Mouse (Mus musculus): ENCODE results near the gene Ftsj1.

Gene Ftsj1

GRCm38 (mm10) chrX:8252334-8253285 lies at the start of gene Ftsj1:
Ftsj1 (minus strand) TSS chrX:8252406.
- ATAC-seq (ENCODE audit: low TSS enrichment) = peak; percentile 98

- no peak for ATAC-seq (ENCODE audit: low TSS enrichment)
These were observed 36.4 kb upstream of the Ftsj1 start for GRCm38 (mm10) chrX:8288621-8289020.

- ATAC-seq (ENCODE audit: low TSS enrichment) = no peak
These were observed 21.9 kb upstream of the Ftsj1 start for GRCm38 (mm10) chrX:8274056-8274455.

- no peak for ATAC-seq (ENCODE audit: low TSS enrichment)
These were observed 19.8 kb upstream of the Ftsj1 start for GRCm38 (mm10) chrX:8272000-8272399.

GRCm38 (mm10) chrX:8271083-8271820 lies 19.0 kb upstream of the Ftsj1 start, which contains the start of gene Slc38a5:
Slc38a5 (plus strand) TSS chrX:8271133.
- no peak for ATAC-seq (ENCODE audit: low TSS enrichment)

GRCm38 (mm10) chrX:8264222-8264621 lies 12.0 kb upstream of the Ftsj1 start:
- no peak for ATAC-seq (ENCODE audit: low TSS enrichment)

- no peak for ATAC-seq (ENCODE audit: low TSS enrichment)
These were observed 11.1 kb upstream of the Ftsj1 start for GRCm38 (mm10) chrX:8263156-8263804.

- no peak for ATAC-seq (ENCODE audit: low TSS enrichment)
These were observed 7.3 kb upstream of the Ftsj1 start for GRCm38 (mm10) chrX:8259478-8259877.

- ATAC-seq (ENCODE audit: low TSS enrichment) = no peak
These were observed 3.6 kb upstream of the Ftsj1 start for GRCm38 (mm10) chrX:8255807-8256206.

- no peak for ATAC-seq (ENCODE audit: low TSS enrichment)
These were observed 1.5 kb upstream of the Ftsj1 start for GRCm38 (mm10) chrX:8253711-8254110.

- ATAC-seq (ENCODE audit: low TSS enrichment) = peak; percentile 51; the same call in 1 of the 2 replicates
These were observed 345 bp downstream of the Ftsj1 start for GRCm38 (mm10) chrX:8251789-8252333.

- no peak for ATAC-seq (ENCODE audit: low TSS enrichment)
These were observed 3.6 kb downstream of the Ftsj1 start for GRCm38 (mm10) chrX:8248542-8249120.

GRCm38 (mm10) chrX:8247680-8248079 lies 4.5 kb downstream of the Ftsj1 start:
- no peak for ATAC-seq (ENCODE audit: low TSS enrichment)

- ATAC-seq (ENCODE audit: low TSS enrichment) = no peak
These were observed 13.3 kb downstream of the Ftsj1 start for GRCm38 (mm10) chrX:8238804-8239395.

GRCm38 (mm10) chrX:8236704-8237103 lies 15.5 kb downstream of the Ftsj1 start:
- ATAC-seq (ENCODE audit: low TSS enrichment) = no peak

GRCm38 (mm10) chrX:8233602-8234001 lies 18.6 kb downstream of the Ftsj1 start:
- ATAC-seq (ENCODE audit: low TSS enrichment) = no peak

GRCm38 (mm10) chrX:8230272-8230671 lies 21.9 kb downstream of the Ftsj1 start:
- ATAC-seq (ENCODE audit: low TSS enrichment) = no peak

- 0 out of 2 replicates have a peak, but pooled peaks have one; percentile 3 for ATAC-seq (ENCODE audit: low TSS enrichment)
These were observed 28.7 kb downstream of the Ftsj1 start for GRCm38 (mm10) chrX:8223473-8223872.

GRCm38 (mm10) chrX:8222678-8223421 lies 29.4 kb downstream of the Ftsj1 start:
- peak; percentile 65 for ATAC-seq (ENCODE audit: low TSS enrichment)

- ATAC-seq (ENCODE audit: low TSS enrichment) = peak; percentile 76
These were observed 29.9 kb downstream of the Ftsj1 start for GRCm38 (mm10) chrX:8222296-8222677.

Data from frontal cortex, adult (tissue).